Mouse (Mus musculus): ENCODE data around the gene Fopnl. TPM values are rescaled to one million over a fixed set of nuclear protein-coding genes. Genes with fewer than 3 reads are reported as not detected.
A peak's percentile ranks its signal among the peaks of the same experiment; 100 is the strongest.

Gene Fopnl
- polyA plus RNA-seq, 1 experiment from 2014 or later = 174 TPM

GRCm38 (mm10) chr16:14264504-14264903 lies 52.7 kb downstream of the Fopnl start:
- H3K27me3 ChIP-seq = no peaks in the 10 kb centered on the region
- H3K4me1 ChIP-seq = no peaks in the 10 kb centered on the region
- no peak overlapping the region for H3K4me2 ChIP-seq (replicated peaks)
- H3K27ac ChIP-seq = no peak overlapping the region
- H3K9me3 ChIP-seq = no peaks in the 10 kb centered on the region
- H3K36me3 ChIP-seq = no peaks in the 10 kb centered on the region
- 62% methylated on average over 2 of the region's 2 CpGs for WGBS
- ATAC-seq (ENCODE audit: low FRiP score, low read depth) = no peak
- no peak overlapping the region for H3K4me3 ChIP-seq
- no peak overlapping the region for H3K9ac ChIP-seq

DNA sequence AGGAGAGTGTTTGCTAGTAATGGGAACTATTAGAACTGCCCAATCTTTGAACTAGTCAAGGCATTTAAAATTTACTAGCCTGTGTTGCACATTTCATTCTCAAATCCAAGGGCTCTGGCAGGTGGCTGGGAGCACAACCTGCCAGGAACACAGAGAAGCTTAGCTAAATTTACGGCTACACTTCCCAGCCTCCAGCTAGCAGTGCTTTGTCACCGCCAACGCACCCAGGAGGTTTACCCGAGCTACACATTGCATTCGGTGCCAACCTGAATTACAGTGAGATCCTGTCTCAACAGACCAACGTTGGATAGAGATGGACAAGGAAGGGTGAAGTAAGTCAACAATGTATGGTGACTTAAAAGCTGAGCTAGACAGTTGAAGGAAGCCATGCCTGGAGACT lies 54.0 kb downstream of the Fopnl start:
- Histone ChIP-seq H3K4me3 (no peak overlapping the region), H3K4me2 (replicated peaks) (no peak overlapping the region), H3K4me1 (no peaks in the 10 kb centered on the region), H3K27ac (no peak overlapping the region), H3K36me3 (no peaks in the 10 kb centered on the region), H3K9ac (no peak overlapping the region), H3K9me3 (no peaks in the 10 kb centered on the region), H3K27me3 (no peaks in the 10 kb centered on the region)
- 73% methylated on average over 6 of the region's 6 CpGs for WGBS
- no peak for ATAC-seq (ENCODE audit: low FRiP score, low read depth)

- Histone ChIP-seq H3K27me3 (no peaks in the 10 kb centered on the region), H3K27ac (no peak overlapping the region), H3K4me3 (no peak overlapping the region), H3K9me3 (no peaks in the 10 kb centered on the region), H3K4me1 (no peaks in the 10 kb centered on the region), H3K9ac (no peak overlapping the region), H3K36me3 (no peaks in the 10 kb centered on the region), H3K4me2 (replicated peaks) (no peak overlapping the region)
- ATAC-seq (ENCODE audit: low FRiP score, low read depth) = no peak
- WGBS = 88% methylated on average over 1 of the region's 1 CpGs
These were observed 54.8 kb downstream of the Fopnl start for GRCm38 (mm10) chr16:14262410-14262809.

GRCm38 (mm10) chr16:14258856-14259255 lies 58.3 kb downstream of the Fopnl start:
- H3K4me1 ChIP-seq = no peaks in the 10 kb centered on the region
- H3K27me3 ChIP-seq = no peaks in the 10 kb centered on the region
- H3K4me2 ChIP-seq (replicated peaks) = no peak overlapping the region
- H3K9me3 ChIP-seq = no peaks in the 10 kb centered on the region
- H3K36me3 ChIP-seq = no peaks in the 10 kb centered on the region
- H3K27ac ChIP-seq = no peak overlapping the region
- 10% methylated on average over 2 of the region's 2 CpGs for WGBS
- H3K9ac ChIP-seq = 0 out of 2 replicates have a peak overlapping the region, but pooled peaks have one; percentile 25
- ATAC-seq (ENCODE audit: low FRiP score, low read depth) = no peak
- no peak overlapping the region for H3K4me3 ChIP-seq

DNA sequence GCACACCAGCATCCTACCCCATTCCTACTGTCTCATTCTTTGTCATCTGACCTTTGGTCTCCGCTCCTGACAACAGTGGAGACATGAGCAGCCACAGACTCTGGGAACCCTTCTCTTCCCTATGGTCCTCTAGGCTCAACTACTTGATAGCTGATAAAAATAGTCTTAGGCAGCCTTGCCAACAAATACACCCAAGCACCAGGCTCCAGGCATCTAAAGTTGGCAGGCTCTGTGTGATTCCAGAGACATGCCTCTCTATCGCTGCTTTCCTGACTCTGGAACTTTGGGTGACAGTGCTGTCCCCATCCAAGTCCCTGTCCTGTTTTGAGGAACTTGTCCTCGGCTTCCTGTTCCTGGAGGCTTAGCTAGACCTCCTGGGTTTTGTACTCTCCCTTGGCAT lies 63.6 kb downstream of the Fopnl start:
- Histone ChIP-seq H3K9me3 (no peaks in the 10 kb centered on the region), H3K4me2 (replicated peaks) (no peak overlapping the region), H3K4me3 (no peak overlapping the region), H3K4me1 (no peaks in the 10 kb centered on the region), H3K27ac (no peak overlapping the region), H3K9ac (no peak overlapping the region), H3K36me3 (no peaks in the 10 kb centered on the region), H3K27me3 (no peaks in the 10 kb centered on the region)
- WGBS = 84% methylated on average over 3 of the region's 3 CpGs
- no peak for ATAC-seq (ENCODE audit: low FRiP score, low read depth)

DNA sequence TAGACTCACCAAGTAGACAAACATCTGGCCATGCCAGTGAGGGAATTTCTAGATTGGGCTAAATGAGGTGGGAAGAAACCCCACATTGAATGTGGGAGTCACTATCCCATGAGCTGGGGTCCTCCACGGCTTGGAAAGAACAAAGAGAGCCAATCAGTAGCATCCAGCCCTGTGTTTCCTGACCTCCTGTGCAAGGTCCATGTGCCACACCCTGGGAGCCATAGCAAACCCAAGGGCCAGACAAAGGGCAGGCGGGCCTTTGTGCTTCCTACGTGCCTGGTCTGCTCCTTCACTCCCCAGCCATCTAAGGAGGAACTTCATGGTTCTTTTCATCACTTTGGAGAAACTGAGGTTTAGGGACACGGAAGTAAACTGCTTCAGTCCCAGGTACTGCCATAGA lies 64.3 kb downstream of the Fopnl start:
- Histone ChIP-seq H3K4me3 (no peak overlapping the region), H3K4me2 (replicated peaks) (no peak overlapping the region), H3K9me3 (no peaks in the 10 kb centered on the region), H3K9ac (no peak overlapping the region), H3K27me3 (no peaks in the 10 kb centered on the region), H3K36me3 (no peaks in the 10 kb centered on the region), H3K27ac (no peak overlapping the region), H3K4me1 (no peaks in the 10 kb centered on the region)
- WGBS = 86% methylated on average over 4 of the region's 4 CpGs
- ATAC-seq (ENCODE audit: low FRiP score, low read depth) = no peak

DNA sequence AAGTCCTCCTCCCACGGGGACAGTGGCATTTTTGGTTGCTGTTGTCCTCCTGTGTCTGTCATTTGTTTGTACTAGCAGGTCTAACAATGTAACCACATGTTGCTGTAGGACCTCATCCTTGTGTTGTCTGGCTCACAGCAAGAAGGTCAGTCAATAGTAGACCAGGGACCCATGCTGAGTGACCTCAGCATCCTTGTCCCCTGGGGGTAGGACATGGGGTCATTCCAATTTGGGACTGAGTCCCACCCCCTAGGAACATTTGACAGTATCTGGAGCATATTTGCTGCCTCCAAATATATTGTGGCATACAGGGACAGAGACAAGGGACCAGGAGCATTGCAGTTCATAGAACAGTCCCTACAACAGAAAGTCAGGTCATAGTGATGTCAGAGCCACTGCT lies 67.3 kb downstream of the Fopnl start:
- Histone ChIP-seq H3K27me3 (no peaks in the 10 kb centered on the region), H3K4me1 (no peaks in the 10 kb centered on the region), H3K4me2 (replicated peaks) (no peak overlapping the region), H3K27ac (no peak overlapping the region), H3K4me3 (no peak overlapping the region), H3K9ac (no peak overlapping the region), H3K36me3 (no peaks in the 10 kb centered on the region), H3K9me3 (no peaks in the 10 kb centered on the region)
- WGBS = 81% methylated on average over 1 of the region's 1 CpGs
- no peak for ATAC-seq (ENCODE audit: low FRiP score, low read depth)

Other genes starting within 250 kb of the Fopnl start
- 120 and 121 TPM in 2 replicates for gene Nde1, start 154.1 kb downstream of the Fopnl start, polyA plus RNA-seq (2015; fragmentation: Nextera tagmentation; extraction: Ambion mirVana)
- gene Marf1, start 154.1 kb downstream of the Fopnl start, polyA plus RNA-seq (2015; fragmentation: Nextera tagmentation; extraction: Ambion mirVana) = 22.3 and 23.2 TPM in 2 replicates
- 0.34 and 0.39 TPM in 2 replicates for gene Myh11, start 26.0 kb downstream of the Fopnl start, polyA plus RNA-seq (2015; fragmentation: Nextera tagmentation; extraction: Ambion mirVana)
- gene Abcc1, start 44.2 kb upstream of the Fopnl start, polyA plus RNA-seq (2015; fragmentation: Nextera tagmentation; extraction: Ambion mirVana) = 7.5 and 10.0 TPM in 2 replicates
- gene A630010A05Rik, start 244.9 kb upstream of the Fopnl start, polyA plus RNA-seq (2015; fragmentation: Nextera tagmentation; extraction: Ambion mirVana) = not detected in 2 replicates